Mouse (Mus musculus) bone marrow macrophage, adult 2 months (primary cell): ENCODE data around the gene 1700025B11Rik.

ENCODE experiments used
- CTCF ChIP-seq: IDR thresholded peaks from 2 replicates; pipeline ENCODE4 v1.5.1; 2012; ENCODE audit warnings: low read depth, mild to moderate bottlenecking, low read length, moderate library complexity
- POLR2A ChIP-seq: IDR thresholded peaks from 2 replicates; pipeline ENCODE4 v1.6.1; 2012; ENCODE audit warnings: mild to moderate bottlenecking, low read depth, low read length, borderline replicate concordance

DNA sequence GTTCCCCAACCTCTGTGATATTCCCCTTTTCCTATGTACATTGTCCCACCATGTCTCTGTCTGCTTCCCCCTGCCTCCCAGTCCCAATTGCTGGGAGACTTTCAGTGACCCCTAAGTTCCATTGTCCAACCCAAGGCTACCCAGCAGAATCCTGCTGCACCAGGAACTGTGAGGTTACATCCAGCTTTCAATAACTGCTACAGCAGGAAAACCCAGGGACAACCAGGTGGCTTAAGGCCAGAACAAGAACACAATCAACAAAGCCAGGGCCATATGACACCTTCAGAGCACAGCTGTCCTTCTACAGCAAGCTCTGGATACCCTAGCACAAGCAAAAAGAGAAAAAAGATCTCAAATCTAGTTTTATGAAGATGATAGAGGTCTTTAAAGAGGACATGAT, 27.3 kb upstream of the 1700025B11Rik start:
- no peak for TF ChIP-seq POLR2A
- TF ChIP-seq CTCF: no peak
